Mouse (Mus musculus) stomach, postnatal 0 days (tissue): ENCODE data around the gene Cabp4. TPM values are rescaled to one million over a fixed set of nuclear protein-coding genes. Genes with fewer than 3 reads are reported as not detected.
A peak's percentile ranks its signal among the peaks of the same experiment; 100 is the strongest.

ENCODE experiments used
- ATAC-seq: fragments of 200-750 bp; cut with Nextera tagmentation; 2 replicates; pipeline ENCODE4 v1.8.0; 2017; ENCODE audit not compliant: low FRiP score, low TSS enrichment
- DNase-seq: peaks from one replicate; pipeline ENCODE4 v3.0.0-alpha.2; 2016; ENCODE audit warnings: low spot score
- H3K27ac ChIP-seq: fragments of 300-500 bp; sonication (generic); replicated peaks from 2 replicates; pipeline ENCODE4 v1.5.1; 2014; ENCODE audit warnings: mild to moderate bottlenecking, control low read depth
- H3K27me3 ChIP-seq: fragments of 300-500 bp; sonication (generic); 2 replicates; pipeline ENCODE4 v1.6.1; 2014; ENCODE audit warnings: low read length; ENCODE audit not compliant: control insufficient read depth, insufficient read depth
- H3K36me3 ChIP-seq: fragments of 300-500 bp; sonication (generic); 2 replicates; pipeline ENCODE4 v1.6.1; 2014; ENCODE audit warnings: low read length, mixed read lengths; ENCODE audit not compliant: control insufficient read depth, insufficient read depth
- H3K4me1 ChIP-seq: fragments of 300-500 bp; sonication (generic); replicated peaks from 2 replicates; pipeline ENCODE4 v1.6.1; 2014; ENCODE audit warnings: antibody characterized with exemption; ENCODE audit not compliant: control insufficient read depth, insufficient read depth
- H3K4me2 ChIP-seq: fragments of 300-500 bp; sonication (generic); replicated peaks from 2 replicates; pipeline ENCODE4 v1.6.1; 2014; ENCODE audit warnings: low read depth, mild to moderate bottlenecking, control low read depth, moderate library complexity
- H3K4me3 ChIP-seq: fragments of 300-500 bp; sonication (generic); 2 replicates; pipeline ENCODE4 v1.5.1; 2014; ENCODE audit warnings: low read depth, low read length, control low read depth
- H3K9ac ChIP-seq: fragments of 300-500 bp; sonication (generic); 2 replicates; pipeline ENCODE4 v1.6.1; 2014; ENCODE audit warnings: mild to moderate bottlenecking, low read length, control low read depth, mixed read lengths
- H3K9me3 ChIP-seq: fragments of 300-500 bp; sonication (generic); 2 replicates; pipeline ENCODE4 v1.6.1; 2016; ENCODE audit warnings: low read length; ENCODE audit not compliant: control insufficient read depth
- CTCF ChIP-seq: IDR thresholded peaks from 2 replicates; pipeline ENCODE4 v1.5.1; 2016; ENCODE audit warnings: antibody characterized with exemption, low read depth, mild to moderate bottlenecking, moderate library complexity
- EP300 ChIP-seq: optimal IDR thresholded peaks from 2 replicates; pipeline ENCODE3; 2016; ENCODE audit warnings: antibody characterized with exemption
- WGBS: fragments of 180-500 bp; shearing (Covaris S2); extraction: QIAGEN DNeasy Blood & Tissue Kit; methylation state at CpG from one replicate; pipeline ENCODE4 v1.1.7; 2014; 5-methylcytosine and 5-hydroxymethylcytosine counted together
- polyA plus RNA-seq: library from polyadenylated mRNA; unstranded; fragments of >200 nt; fragmentation: Nextera tagmentation; extraction: Ambion mirVana; gene quantifications from 2 replicates; pipeline ENCODE4 v1.2.1, GENCODE M21; 2015

Cabp4 gene
- polyA plus RNA-seq, 1 experiment from 2014 or later, result not detected

DNA sequence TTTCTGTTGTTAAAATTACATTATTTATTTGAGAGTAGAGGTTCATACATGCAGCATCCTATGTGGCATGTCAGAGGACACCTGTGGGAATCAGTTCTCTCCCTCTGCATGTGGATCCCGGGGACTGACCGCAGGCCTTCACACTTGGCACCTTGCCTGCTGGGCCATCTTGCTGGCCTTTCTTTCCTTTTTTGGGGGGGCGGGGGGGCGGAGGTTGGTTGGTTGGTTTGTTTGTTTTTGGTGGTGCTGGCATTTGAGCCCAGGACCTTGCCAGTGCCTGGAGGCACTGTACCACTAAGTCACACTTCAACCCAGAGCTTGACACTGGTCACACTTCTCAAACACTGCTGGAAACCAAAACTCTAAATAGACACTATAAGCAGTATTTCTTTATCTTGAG is 9.5 kb downstream of the Cabp4 start:
- ATAC-seq (no peak), DNase-seq (no peak)
- TF ChIP-seq CTCF, result no peak
- no peak for TF ChIP-seq EP300
- Histone ChIP-seq H3K27me3 (no peaks in the 10 kb centered on the region), H3K4me1 (no peaks in the 10 kb centered on the region), H3K36me3 (peaks cover 14% of the 10 kb centered on the region), H3K9me3 (no peaks in the 10 kb centered on the region), H3K27ac (no peak overlapping the region), H3K4me2 (no peak overlapping the region), H3K4me3 (no peak overlapping the region), H3K9ac (no peak overlapping the region)
- WGBS, result 90% methylated on average over 4 of the region's 4 CpGs

DNA sequence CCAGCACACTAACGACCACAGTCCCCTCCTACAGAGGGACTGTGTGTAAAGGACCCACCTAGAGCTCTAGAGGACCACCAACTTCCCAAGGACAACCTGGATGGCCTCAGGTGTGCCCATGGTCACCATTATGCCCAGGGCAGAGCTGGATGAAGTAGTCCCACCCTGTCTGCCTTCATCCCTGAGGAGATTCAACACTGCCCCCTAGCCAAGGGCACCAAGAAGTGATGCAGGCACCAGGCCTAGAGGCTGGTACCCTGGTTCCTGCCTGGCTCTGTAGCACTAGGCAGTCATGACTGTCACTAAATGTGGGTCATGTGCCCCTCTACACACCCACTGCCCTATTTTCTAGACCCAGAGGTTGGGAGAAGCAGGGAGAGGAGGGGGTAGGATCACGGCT is 12.1 kb downstream of the Cabp4 start:
- peaks cover 20% of the 10 kb centered on the region for H3K36me3 ChIP-seq
- TF ChIP-seq CTCF, result peak; percentile 24; the same call in 1 of the 2 replicates
- TF ChIP-seq EP300, result no peak
- 79% methylated on average over 2 of the region's 2 CpGs for WGBS

DNA sequence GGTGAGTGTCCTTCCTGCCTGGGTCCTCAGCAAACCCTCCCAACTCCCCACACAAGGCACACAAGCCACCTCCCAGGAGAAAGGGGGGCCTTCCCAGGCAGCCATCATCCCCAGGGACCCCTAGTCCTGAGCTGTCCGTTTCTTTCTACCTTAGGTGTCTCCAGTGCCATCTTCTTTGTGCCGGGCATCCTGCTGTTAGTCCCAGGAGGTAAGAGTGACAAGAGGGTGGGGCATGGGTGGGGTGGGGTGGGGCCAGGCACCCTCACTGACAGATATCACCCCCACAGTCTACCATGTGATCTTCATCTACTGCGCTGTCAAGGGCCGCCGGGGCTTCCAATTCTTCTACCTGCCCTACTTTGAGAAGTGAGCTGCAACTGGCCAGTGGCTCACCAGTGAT is 12.8 kb downstream of the Cabp4 start:
- peaks cover 20% of the 10 kb centered on the region for H3K36me3 ChIP-seq
- H3K9me3 ChIP-seq, result no peaks in the 10 kb centered on the region

More for the DNA sequence above, 12.1 kb downstream of the Cabp4 start:
- Histone ChIP-seq H3K4me1 (0 out of 2 replicates have a peak, but pooled peaks cover under 1% of the 10 kb centered on the region), H3K27ac (no peak overlapping the region), H3K9me3 (no peaks in the 10 kb centered on the region), H3K4me3 (no peak overlapping the region), H3K4me2 (no peak overlapping the region), H3K9ac (no peak overlapping the region), H3K27me3 (no peaks in the 10 kb centered on the region)
- ATAC-seq (no peak), DNase-seq (no peak)

DNA sequence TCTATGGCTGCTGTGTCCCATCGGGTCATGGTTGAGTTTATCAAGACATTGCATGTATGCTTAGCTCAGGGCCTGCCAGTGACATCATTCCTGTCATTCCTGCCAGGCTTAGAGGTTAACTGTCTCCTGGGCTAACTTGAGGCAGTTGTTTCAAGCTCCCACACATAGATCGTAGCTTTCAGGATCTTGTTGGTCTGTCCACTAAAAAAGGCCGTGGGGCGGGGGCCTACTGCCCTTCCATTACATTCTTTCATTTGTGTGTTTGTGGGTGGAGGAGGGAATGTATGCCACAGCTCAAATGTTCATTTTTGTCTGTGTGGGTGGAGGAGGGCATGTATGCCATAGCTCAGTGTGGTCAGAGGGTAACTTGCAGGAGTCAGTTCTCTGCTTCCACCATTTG is 13.7 kb downstream of the Cabp4 start:
- TF ChIP-seq CTCF (no peak), EP300 (no peak)
- ATAC-seq (no peak), DNase-seq (no peak)
- no peaks in the 10 kb centered on the region for H3K9me3 ChIP-seq
- H3K4me1 ChIP-seq, result 0 out of 2 replicates have a peak, but pooled peaks cover 3% of the 10 kb centered on the region
- no peak overlapping the region for H3K4me3 ChIP-seq
- H3K9ac ChIP-seq, result no peak overlapping the region
- no peak overlapping the region for H3K27ac ChIP-seq
- H3K36me3 ChIP-seq, result peaks cover 20% of the 10 kb centered on the region
- no peaks in the 10 kb centered on the region for H3K27me3 ChIP-seq
- 79% methylated on average over 4 of the region's 4 CpGs for WGBS
- H3K4me2 ChIP-seq, result no peak overlapping the region

More for the DNA sequence above, 12.8 kb downstream of the Cabp4 start:
- DNase-seq (no peak), ATAC-seq (no peak)
- Histone ChIP-seq H3K27me3 (no peaks in the 10 kb centered on the region), H3K4me1 (0 out of 2 replicates have a peak, but pooled peaks cover 3% of the 10 kb centered on the region), H3K27ac (no peak overlapping the region), H3K4me2 (no peak overlapping the region), H3K9ac (no peak overlapping the region), H3K4me3 (no peak overlapping the region)
- TF ChIP-seq CTCF (no peak), EP300 (no peak)
- 83% methylated on average over 5 of the region's 5 CpGs for WGBS

DNA sequence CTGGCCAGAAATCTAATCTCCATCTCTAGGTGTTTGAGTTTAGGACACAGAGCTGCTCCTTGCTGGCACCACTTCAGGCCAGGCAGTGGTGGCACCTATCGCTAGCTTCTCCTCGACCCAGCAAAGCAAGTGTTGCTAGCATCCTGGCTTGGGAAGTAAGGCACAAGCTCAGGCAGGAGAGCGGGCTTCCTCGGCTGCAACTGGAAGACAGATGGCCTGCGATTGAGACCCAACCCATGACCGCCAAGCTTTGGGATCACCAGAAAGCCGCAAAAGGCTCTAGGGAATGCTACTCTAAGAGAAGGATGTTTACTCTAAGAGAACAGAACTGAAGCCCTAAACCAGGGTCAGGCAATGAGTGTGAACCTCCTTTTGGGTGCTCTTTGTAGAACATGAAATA is 14.4 kb downstream of the Cabp4 start:
- ATAC-seq (no peak), DNase-seq (no peak)
- WGBS, result 85% methylated on average over 7 of the region's 7 CpGs
- Histone ChIP-seq H3K27ac (no peak overlapping the region), H3K4me2 (no peak overlapping the region), H3K9ac (no peak overlapping the region), H3K9me3 (no peaks in the 10 kb centered on the region), H3K36me3 (peaks cover 20% of the 10 kb centered on the region), H3K4me3 (no peak overlapping the region), H3K4me1 (0 out of 2 replicates have a peak, but pooled peaks cover 3% of the 10 kb centered on the region), H3K27me3 (no peaks in the 10 kb centered on the region)
- no peak for TF ChIP-seq CTCF
- TF ChIP-seq EP300, result no peak

DNA sequence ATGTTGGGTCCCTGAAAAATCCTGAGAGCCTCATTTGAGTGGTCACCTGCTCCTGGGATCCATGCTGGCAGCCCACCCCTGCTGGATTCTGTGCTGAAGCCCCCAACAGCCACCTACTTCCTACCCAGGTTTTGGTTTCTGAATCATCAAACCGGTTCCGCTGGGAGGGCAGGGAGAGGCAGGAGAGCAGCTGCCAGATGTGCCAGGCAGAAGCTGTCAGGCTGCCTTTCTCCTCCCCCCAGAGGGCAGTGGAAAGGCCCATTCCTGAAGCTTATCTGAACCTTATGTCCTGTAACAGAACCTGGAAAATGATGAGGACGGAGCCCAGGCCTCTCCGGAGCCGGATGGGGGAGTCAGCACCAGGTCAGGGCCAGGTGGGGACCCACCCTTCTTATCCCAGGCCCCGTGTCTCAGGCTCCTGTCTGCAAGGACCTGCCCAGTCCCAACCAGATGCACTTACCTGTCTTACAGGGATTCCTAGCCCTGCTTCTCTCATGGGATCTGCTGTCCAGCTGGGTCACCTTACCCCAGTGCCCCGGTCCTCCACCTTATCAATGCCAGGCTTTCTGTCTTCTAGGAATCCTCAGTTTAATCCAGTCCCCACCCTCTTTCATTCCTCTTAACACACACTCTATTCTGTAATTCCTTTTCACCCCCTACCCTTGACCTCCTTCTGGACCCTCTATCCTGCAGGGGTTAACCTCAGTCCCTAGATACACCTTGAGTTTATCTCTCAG is 16.9 kb downstream of the Cabp4 start:
- H3K4me3 ChIP-seq, result peak overlapping the region; percentile 84
- H3K27me3 ChIP-seq, result no peaks in the 10 kb centered on the region
- H3K4me1 ChIP-seq, result 0 out of 2 replicates have a peak, but pooled peaks cover 3% of the 10 kb centered on the region
- ATAC-seq (no peak), DNase-seq (peak; percentile 62)
- H3K9me3 ChIP-seq, result no peaks in the 10 kb centered on the region
- no peak for TF ChIP-seq EP300
- no peak for TF ChIP-seq CTCF
- H3K4me2 ChIP-seq, result peak overlapping the region; percentile 77
- H3K36me3 ChIP-seq, result peaks cover 13% of the 10 kb centered on the region
- WGBS, result 41% methylated on average over 7 of the region's 7 CpGs
- peak overlapping the region; percentile 89 for H3K9ac ChIP-seq
- H3K27ac ChIP-seq, result peak overlapping the region; percentile 81
